Mouse (Mus musculus) midbrain, embryonic 14.5 days (tissue): ENCODE measurements around the gene Gabrg3. TPM values are rescaled to one million over a fixed set of nuclear protein-coding genes. Genes with fewer than 3 reads are reported as not detected.
"Not testable (repeated sequence)": the region's sequence is repeated elsewhere in the genome, so short reads cannot be mapped to it uniquely, and the experiment has no call there.

Experiments used
- ATAC-seq: fragments of 200-750 bp; cut with Nextera tagmentation; 2 replicates; pipeline ENCODE4 v1.8.0; 2017; ENCODE audit warnings: moderate number of reproducible peaks, moderate library complexity; ENCODE audit not compliant: low FRiP score, low TSS enrichment
- DNase-seq: peaks from one replicate; pipeline ENCODE4 v3.0.0-alpha.2; 2015
- H3K27ac ChIP-seq: fragments of 300-500 bp; sonication (generic); replicated peaks from 2 replicates; pipeline ENCODE4 v1.5.1; 2014; ENCODE audit warnings: mild to moderate bottlenecking, low read depth, low read length, moderate library complexity
- H3K27me3 ChIP-seq: fragments of 300-500 bp; sonication (generic); 2 replicates; pipeline ENCODE4 v1.6.1; 2014; ENCODE audit warnings: low read length, control low read depth, mixed read lengths; ENCODE audit not compliant: control insufficient read depth, insufficient read depth
- H3K36me3 ChIP-seq: fragments of 300-500 bp; sonication (generic); 2 replicates; pipeline ENCODE4 v1.6.1; 2014; ENCODE audit warnings: low read length, control low read depth; ENCODE audit not compliant: control insufficient read depth, insufficient read depth
- H3K4me1 ChIP-seq: fragments of 300-500 bp; sonication (generic); 2 replicates; pipeline ENCODE4 v1.6.1; 2014; ENCODE audit warnings: mild to moderate bottlenecking, antibody characterized with exemption, low read length, control low read depth; ENCODE audit not compliant: control insufficient read depth, insufficient read depth
- H3K4me2 ChIP-seq: fragments of 300-500 bp; sonication (generic); 2 replicates; pipeline ENCODE4 v1.6.1; 2014; ENCODE audit warnings: mild to moderate bottlenecking, low read length, moderate library complexity
- H3K4me3 ChIP-seq: fragments of 300-500 bp; sonication (generic); replicated peaks from 2 replicates; pipeline ENCODE4 v1.5.1; 2014; ENCODE audit warnings: low read depth, low read length
- H3K9ac ChIP-seq: fragments of 300-500 bp; sonication (generic); replicated peaks from 2 replicates; pipeline ENCODE4 v1.6.1; 2014; ENCODE audit warnings: mild to moderate bottlenecking, low read length, moderate library complexity
- H3K9me3 ChIP-seq: fragments of 300-500 bp; sonication (generic); 2 replicates; pipeline ENCODE4 v1.6.1; 2016; ENCODE audit warnings: low read length, control low read depth, mixed read lengths; ENCODE audit not compliant: control insufficient read depth
- WGBS: fragments of 180-500 bp; shearing (Covaris S2); extraction: QIAGEN DNeasy Blood & Tissue Kit; methylation state at CpG from one replicate; pipeline ENCODE4 v1.1.7; 2014; 5-methylcytosine and 5-hydroxymethylcytosine counted together
- polyA plus RNA-seq: library from polyadenylated mRNA; unstranded; fragments of >200 nt; fragmentation: Nextera tagmentation; extraction: Ambion mirVana; gene quantifications from 2 replicates; pipeline ENCODE4 v1.2.1, GENCODE M21; 2014

The Gabrg3 gene
- polyA plus RNA-seq, 1 experiment from 2014 or later: 4.6 TPM

DNA sequence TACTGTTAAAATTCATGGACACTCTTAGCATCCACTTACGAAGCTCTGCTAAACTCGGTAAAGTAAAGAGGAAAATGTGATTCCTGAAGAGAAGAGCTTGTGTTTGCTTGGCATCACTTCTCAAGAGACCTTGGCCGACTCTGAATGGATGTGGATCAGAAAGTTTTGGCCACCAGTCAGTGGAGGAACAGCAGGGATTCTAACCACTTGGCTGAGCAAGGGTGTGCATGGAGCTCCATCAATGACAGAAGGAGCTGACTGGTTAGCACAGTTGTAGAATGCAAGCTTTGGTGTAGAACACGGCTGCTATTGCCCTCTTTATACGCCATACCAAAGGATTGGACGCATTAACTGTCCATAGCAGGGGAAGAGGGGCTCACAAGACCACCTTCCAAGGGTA lies 93.4 kb downstream of the Gabrg3 start:
- DNase-seq: no peak
- WGBS: 88% methylated on average over 6 of the region's 6 CpGs

DNA sequence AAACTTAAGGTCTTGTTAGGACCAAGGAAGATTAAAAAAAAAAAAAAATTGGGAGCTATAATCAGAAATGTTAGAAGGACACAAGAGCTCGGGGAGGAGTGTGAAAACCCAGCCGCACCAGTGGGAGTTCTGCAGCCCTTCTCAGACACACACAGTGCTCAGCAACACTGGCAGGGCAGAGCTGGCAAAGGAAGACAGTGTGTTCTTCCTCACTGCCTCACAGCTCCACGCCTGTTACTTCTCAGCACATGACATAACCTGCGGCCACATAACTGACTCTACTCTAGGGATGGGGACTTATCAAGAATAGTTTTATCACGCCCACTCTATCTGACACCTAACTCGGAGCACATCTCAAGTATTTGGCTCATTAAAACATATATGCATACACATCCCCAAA lies 103.8 kb downstream of the Gabrg3 start:
- no peak overlapping the region for H3K9ac ChIP-seq
- no peak overlapping the region for H3K27ac ChIP-seq
- no peaks in the 10 kb centered on the region for H3K36me3 ChIP-seq
- 93% methylated on average over 6 of the region's 6 CpGs for WGBS
- H3K4me1 ChIP-seq: no peaks in the 10 kb centered on the region
- DNase-seq (no peak), ATAC-seq (no peak)
- no peak overlapping the region for H3K4me2 ChIP-seq
- H3K4me3 ChIP-seq: no peak overlapping the region
- no peaks in the 10 kb centered on the region for H3K9me3 ChIP-seq
- no peaks in the 10 kb centered on the region for H3K27me3 ChIP-seq

More for the DNA sequence above, 93.4 kb downstream of the Gabrg3 start:
- H3K36me3 ChIP-seq: no peaks in the 10 kb centered on the region
- no peak overlapping the region for H3K4me3 ChIP-seq
- H3K4me1 ChIP-seq: no peaks in the 10 kb centered on the region
- no peak for ATAC-seq
- H3K27ac ChIP-seq: no peak overlapping the region
- H3K9me3 ChIP-seq: no peaks in the 10 kb centered on the region
- no peak overlapping the region for H3K9ac ChIP-seq
- H3K4me2 ChIP-seq: no peak overlapping the region
- no peaks in the 10 kb centered on the region for H3K27me3 ChIP-seq

DNA sequence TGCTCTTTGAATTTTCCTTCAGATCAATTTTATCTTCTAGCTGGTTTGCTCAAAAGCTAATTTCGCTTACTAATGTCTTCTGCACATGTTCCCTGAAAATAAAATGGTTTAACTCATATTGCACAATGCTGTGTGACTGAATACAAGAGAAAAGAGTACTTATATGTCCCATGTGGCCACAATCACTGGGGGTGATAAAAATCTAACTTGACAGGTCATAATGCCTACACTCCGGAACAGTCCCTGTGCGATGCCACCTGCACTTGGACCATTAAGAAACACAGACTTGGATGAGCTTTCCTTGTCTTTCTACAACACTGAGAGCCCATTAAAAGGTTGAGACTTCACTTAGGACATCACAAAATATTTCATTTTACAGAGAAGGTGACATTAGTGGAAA lies 108.1 kb downstream of the Gabrg3 start:
- DNase-seq (no peak), ATAC-seq (no peak)
- Histone ChIP-seq H3K9me3 (no peaks in the 10 kb centered on the region), H3K27me3 (no peaks in the 10 kb centered on the region), H3K4me3 (no peak overlapping the region), H3K36me3 (no peaks in the 10 kb centered on the region), H3K4me2 (no peak overlapping the region), H3K9ac (no peak overlapping the region), H3K4me1 (no peaks in the 10 kb centered on the region), H3K27ac (no peak overlapping the region)
- 80% methylated on average over 3 of the region's 3 CpGs for WGBS

DNA sequence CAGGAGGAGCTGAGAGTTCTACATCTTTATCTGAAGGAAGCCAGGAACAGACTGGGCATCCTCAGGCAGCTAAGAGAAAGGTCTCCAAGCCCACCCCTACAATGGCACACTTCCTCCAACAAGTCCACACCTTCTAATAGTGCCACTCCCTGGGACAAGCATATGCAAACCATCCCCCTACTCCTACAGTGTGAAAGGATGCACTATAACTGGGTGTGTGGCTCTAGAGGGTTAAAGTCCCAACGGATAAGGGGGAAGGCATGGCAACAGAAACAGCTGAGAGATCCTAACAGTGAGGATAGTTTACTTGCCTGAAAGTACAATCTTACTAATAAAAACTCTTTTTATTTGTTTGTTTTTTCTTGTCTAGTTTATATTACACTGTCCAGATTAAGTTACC lies 126.8 kb downstream of the Gabrg3 start:
- Histone ChIP-seq H3K4me1 (no peaks in the 10 kb centered on the region), H3K27me3 (no peaks in the 10 kb centered on the region), H3K9me3 (no peaks in the 10 kb centered on the region), H3K4me3 (no peak overlapping the region), H3K4me2 (no peak overlapping the region), H3K36me3 (no peaks in the 10 kb centered on the region), H3K27ac (no peak overlapping the region), H3K9ac (no peak overlapping the region)
- ATAC-seq (no peak), DNase-seq (no peak)
- WGBS: 71% methylated on average over 1 of the region's 1 CpGs

DNA sequence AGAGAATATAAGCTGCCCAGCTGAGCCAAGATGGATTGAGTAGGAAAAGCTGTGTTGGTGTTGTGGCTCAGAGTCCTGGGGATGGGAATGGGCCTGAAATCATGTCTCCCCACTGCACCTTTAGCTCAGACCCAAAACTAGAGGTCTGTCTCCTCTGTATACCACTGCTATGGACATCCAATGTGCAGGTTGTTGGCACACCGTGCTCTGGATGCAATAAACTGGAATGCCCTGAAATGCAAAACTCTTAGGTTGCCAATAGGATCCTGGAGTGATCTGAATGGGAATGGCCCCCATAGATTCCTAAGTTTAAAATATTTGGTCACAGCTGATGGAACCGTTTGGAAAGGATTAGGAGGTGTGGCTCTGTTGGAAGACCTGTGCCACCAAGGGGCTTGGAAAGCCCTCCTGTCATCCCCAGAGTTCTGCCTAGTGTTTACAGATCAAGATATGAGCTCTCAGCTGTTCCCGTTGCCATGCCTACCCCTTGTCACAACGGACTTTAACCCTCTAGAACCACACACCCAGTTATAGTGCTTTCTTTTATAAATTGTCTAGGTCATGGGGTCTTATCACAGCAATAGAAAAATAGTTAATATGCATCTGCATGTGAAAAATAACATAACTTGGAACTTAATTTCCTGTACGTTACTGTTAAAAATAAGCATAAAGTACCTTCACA lies 128.0 kb downstream of the Gabrg3 start:
- H3K4me1 ChIP-seq: no peaks in the 10 kb centered on the region
- 74% methylated on average over 5 of the region's 5 CpGs for WGBS

DNA sequence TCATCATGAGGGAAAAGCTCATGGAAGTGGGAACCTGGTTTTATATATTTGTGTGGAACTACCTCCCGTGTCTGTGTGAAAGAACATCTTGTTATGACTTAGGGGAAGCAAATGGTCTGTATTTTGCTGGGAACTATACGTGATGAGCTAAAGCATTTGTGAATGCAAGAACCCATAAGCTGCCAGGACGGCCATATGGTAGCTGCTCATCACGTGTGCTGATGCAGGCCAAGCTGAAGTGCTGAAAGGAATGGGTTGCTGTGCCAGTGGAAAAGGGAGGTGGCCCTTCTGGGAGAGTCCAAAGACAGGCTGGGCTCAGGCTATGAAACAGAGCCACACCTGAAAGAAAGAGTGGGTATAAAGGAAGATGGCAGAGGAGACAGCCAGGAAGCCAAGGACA lies 143.0 kb downstream of the Gabrg3 start:
- WGBS: 87% methylated on average over 4 of the region's 4 CpGs
- Histone ChIP-seq H3K27ac (no peak overlapping the region), H3K9ac (no peak overlapping the region), H3K4me1 (no peaks in the 10 kb centered on the region), H3K36me3 (no peaks in the 10 kb centered on the region), H3K27me3 (no peaks in the 10 kb centered on the region), H3K4me3 (no peak overlapping the region), H3K4me2 (no peak overlapping the region), H3K9me3 (no peaks in the 10 kb centered on the region)
- no peak for ATAC-seq
- no peak for DNase-seq

More for the DNA sequence above, 128.0 kb downstream of the Gabrg3 start:
- Histone ChIP-seq H3K36me3 (no peaks in the 10 kb centered on the region), H3K27ac (no peak overlapping the region), H3K4me2 (no peak overlapping the region), H3K9ac (no peak overlapping the region), H3K27me3 (no peaks in the 10 kb centered on the region), H3K4me3 (no peak overlapping the region), H3K9me3 (no peaks in the 10 kb centered on the region)
- no peak for DNase-seq
- ATAC-seq: no peak

DNA sequence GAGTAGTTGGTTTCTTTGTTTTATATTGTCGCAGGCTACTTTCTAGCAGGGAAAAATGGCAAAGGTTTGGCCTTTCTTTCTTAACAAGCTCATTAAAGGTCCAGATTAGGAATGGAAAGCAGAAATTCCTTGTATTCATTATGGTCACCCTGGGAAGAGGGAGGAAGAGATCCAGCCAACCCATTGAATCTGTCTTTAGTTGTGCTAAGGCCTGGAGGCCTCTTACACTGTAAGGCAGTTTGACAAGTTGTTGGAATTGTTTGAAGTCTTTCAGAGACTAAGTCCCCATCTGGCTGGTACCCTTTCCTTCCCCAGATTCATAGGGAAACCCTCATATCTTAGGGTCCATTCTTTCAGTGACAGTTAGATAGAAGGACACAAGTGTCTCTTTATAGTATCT lies 172.9 kb downstream of the Gabrg3 start:
- no peak overlapping the region for H3K9ac ChIP-seq
- H3K4me3 ChIP-seq: no peak overlapping the region
- H3K4me1 ChIP-seq: no peaks in the 10 kb centered on the region
- no peaks in the 10 kb centered on the region for H3K27me3 ChIP-seq
- WGBS: 59% methylated on average over 1 of the region's 1 CpGs
- no peak for ATAC-seq
- DNase-seq: no peak
- no peaks in the 10 kb centered on the region for H3K36me3 ChIP-seq
- H3K4me2 ChIP-seq: no peak overlapping the region
- H3K27ac ChIP-seq: no peak overlapping the region
- H3K9me3 ChIP-seq: no peaks in the 10 kb centered on the region

DNA sequence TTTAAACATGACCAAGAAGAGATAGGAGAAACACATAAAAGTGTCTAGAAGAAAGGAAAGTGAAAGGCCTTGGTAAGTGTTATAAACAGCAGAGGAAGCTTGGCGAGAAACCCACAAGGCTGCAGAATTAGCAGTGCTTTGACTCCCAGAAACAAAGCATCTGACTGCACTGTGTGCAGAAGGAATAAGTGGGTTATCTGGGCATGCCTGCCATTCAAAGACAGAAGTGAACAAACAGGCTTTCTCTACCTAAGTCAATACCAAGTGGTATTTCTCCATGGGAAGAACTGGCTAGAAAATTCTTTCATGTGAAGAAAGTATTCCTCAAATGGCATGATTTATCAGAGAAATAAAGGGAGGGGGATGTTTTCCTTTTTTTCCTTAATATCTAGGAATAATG lies 201.0 kb downstream of the Gabrg3 start:
- no peaks in the 10 kb centered on the region for H3K4me1 ChIP-seq
- WGBS: 39% methylated on average over 1 of the region's 1 CpGs

DNA sequence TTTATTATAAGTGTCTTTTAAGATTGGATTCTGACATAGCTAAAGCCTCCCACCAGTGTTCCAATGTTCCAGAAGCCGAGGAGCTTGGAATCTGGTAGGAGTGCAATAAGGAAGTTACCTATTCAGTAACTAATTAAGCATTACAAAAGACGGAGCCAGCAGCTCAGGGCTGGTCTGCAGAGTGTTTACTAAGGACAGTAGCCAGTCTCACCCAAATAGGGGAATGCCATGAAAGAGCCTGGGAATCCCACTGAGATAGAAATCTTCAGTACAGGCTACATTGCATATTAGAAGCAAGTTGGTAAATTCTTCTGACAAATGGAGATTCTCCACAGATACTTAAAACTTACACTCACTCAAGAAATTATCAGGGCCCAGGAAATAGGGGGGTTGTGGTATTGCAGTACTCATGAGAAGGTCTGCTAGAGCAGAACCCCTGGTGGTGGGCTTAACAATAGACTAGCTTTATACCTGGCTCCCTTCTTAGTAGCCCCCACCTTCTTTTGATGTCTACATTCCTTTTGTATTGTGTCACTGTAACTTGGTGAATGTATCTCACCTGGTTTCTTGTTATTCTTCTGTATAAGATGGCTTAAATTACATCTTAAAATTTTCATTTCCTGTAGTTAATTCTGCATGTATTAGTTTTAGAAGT lies 211.0 kb downstream of the Gabrg3 start:
- not testable (repeated sequence) for H3K36me3 ChIP-seq, H3K9me3 ChIP-seq, H3K27me3 ChIP-seq, H3K9ac ChIP-seq, H3K4me1 ChIP-seq, H3K4me3 ChIP-seq, ATAC-seq, H3K27ac ChIP-seq, DNase-seq, H3K4me2 ChIP-seq
- WGBS: 45% methylated on average over 2 of the region's 2 CpGs

More for the DNA sequence above, 201.0 kb downstream of the Gabrg3 start:
- ATAC-seq: no peak
- Histone ChIP-seq H3K4me2 (no peak overlapping the region), H3K4me3 (no peak overlapping the region), H3K36me3 (no peaks in the 10 kb centered on the region), H3K9me3 (no peaks in the 10 kb centered on the region), H3K27me3 (no peaks in the 10 kb centered on the region), H3K9ac (no peak overlapping the region), H3K27ac (no peak overlapping the region)
- no peak for DNase-seq
